In the genomic region with DNA sequence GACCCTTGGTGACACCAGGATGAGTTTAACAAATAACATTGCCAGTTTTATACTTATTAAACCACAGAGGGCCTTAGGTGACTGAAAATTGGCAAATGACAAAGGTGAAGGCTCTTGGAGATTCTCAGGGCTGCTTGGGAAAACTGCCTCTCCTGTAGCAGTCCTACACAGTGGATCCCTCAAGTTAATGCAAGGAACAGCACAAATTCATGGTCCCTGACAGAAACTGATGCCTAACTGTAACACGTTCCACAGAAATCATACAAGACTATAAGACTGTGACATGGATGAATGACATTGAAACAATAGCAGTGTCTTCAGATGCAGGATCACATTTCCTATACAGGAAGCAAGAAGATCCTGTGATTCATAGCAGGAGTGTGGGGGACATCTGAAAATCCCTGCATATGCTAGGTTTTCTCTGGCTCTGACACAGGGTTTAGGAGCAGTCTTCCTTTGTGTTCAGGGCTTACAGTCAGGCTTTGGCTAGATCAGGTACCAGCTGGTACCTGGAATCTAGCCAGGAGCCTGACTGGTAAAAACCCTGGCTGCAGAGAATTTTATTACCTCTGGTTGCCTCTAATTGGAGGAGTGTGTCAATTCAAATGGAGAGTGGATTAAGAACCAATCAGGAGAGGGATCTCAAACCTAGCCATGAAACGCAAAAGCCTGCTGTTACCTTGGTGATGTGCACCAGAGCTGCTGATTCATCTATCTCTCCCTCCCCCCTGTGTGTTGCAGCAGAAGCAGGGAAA, we compare ENCODE assay signal across 8 mouse cellular contexts.
A peak's percentile ranks its signal among the peaks of the same experiment; 100 is the strongest.
DNase-seq lines count a peak whose midpoint lies in the region; ATAC-seq lines count a peak whose summit lies in the region.

No protein-coding gene starts in this region.

- H3K4me3 ChIP-seq in hindbrain, embryonic 16.5 days (ENCODE audit: low read length), result no peak overlapping the region
- H3K4me3 ChIP-seq in heart, embryonic 12.5 days, result no peak overlapping the region

- no peak overlapping the region for H3K9ac ChIP-seq in hindbrain, embryonic 16.5 days (ENCODE audit: low read depth, low read length)
- no peak overlapping the region for H3K9ac ChIP-seq in heart, embryonic 12.5 days

- 0 out of 2 replicates have a peak, but pooled peaks cover 4% of the 10 kb centered on the region for H3K9me3 ChIP-seq in hindbrain, embryonic 16.5 days (ENCODE audit: control insufficient read depth, low read length)
- 0 out of 2 replicates have a peak, but pooled peaks cover 4% of the 10 kb centered on the region for H3K9me3 ChIP-seq in heart, embryonic 12.5 days (replicated peaks)

- H3K4me2 ChIP-seq in hindbrain, embryonic 16.5 days (ENCODE audit: low read length), result peak overlapping the region; percentile 30
- H3K4me2 ChIP-seq in heart, embryonic 12.5 days, result no peak overlapping the region

- H3K4me1 ChIP-seq in hindbrain, embryonic 16.5 days (ENCODE audit: control insufficient read depth, insufficient read depth, low read depth, low read length), result 0 out of 2 replicates have a peak, but pooled peaks cover 2% of the 10 kb centered on the region
- H3K4me1 ChIP-seq in heart, embryonic 12.5 days (replicated peaks), result no peaks in the 10 kb centered on the region

- H3K36me3 ChIP-seq in hindbrain, embryonic 16.5 days (ENCODE audit: control insufficient read depth, insufficient read depth, low read length), result no peaks in the 10 kb centered on the region
- no peaks in the 10 kb centered on the region for H3K36me3 ChIP-seq in heart, embryonic 12.5 days

- peak; percentile 98 for ATAC-seq in hindbrain, embryonic 16.5 days
- no peak for ATAC-seq in heart, embryonic 12.5 days (ENCODE audit: insufficient number of reproducible peaks, low FRiP score)

- WGBS in hindbrain, embryonic 16.5 days, result 39% methylated on average over 2 of the region's 2 CpGs
- WGBS in heart, embryonic 12.5 days, result 29% methylated on average over 2 of the region's 2 CpGs

- no peaks in the 10 kb centered on the region for H3K27me3 ChIP-seq in hindbrain, embryonic 16.5 days (replicated peaks; ENCODE audit: control insufficient read depth, insufficient read depth, low read length)
- no peaks in the 10 kb centered on the region for H3K27me3 ChIP-seq in heart, embryonic 12.5 days (replicated peaks)

- peak; percentile 2 for DNase-seq in gastrocnemius, postnatal 10 days
- no peak for DNase-seq in gastrocnemius, postnatal 25 days
- DNase-seq in cerebellum, postnatal 10 days, result peak; percentile 83 to 84
- DNase-seq in left cerebral cortex, postnatal 4 days, result peak; percentile 60
- peak; percentile 7 for DNase-seq in right cerebral cortex, postnatal 4 days
- no peak for DNase-seq in gastrocnemius, adult 18-20 months (ENCODE audit: low spot score)

- H3K27ac ChIP-seq in hindbrain, embryonic 16.5 days (ENCODE audit: low read depth, low read length), result peak overlapping the region; percentile 80
- H3K27ac ChIP-seq in heart, embryonic 12.5 days (ENCODE audit: poor library complexity, severe bottlenecking), result no peak overlapping the region

- intact Hi-C loops in left cerebral cortex, postnatal 4 days (cut with DNase I), result no loop called here

Comparison
In these comparisons a context has a peak if more than half of its experiments do, and no peak if none do; other contexts are left out.
1. DNase-seq: peak in gastrocnemius, postnatal 10 days (single experiment), cerebellum, postnatal 10 days (2 of 2), left cerebral cortex, postnatal 4 days (single experiment) and right cerebral cortex, postnatal 4 days (single experiment); none in gastrocnemius, postnatal 25 days (single experiment) and gastrocnemius, adult 18-20 months (single experiment).